Mouse (Mus musculus) forebrain, embryonic 10.5 days (tissue): ENCODE data around the gene Gm13697. TPM values are rescaled to one million over a fixed set of nuclear protein-coding genes. Genes with fewer than 3 reads are reported as not detected.
"Not testable (repeated sequence)": the region's sequence is repeated elsewhere in the genome, so short reads cannot be mapped to it uniquely, and the experiment has no call there.

Experiments
- DNase-seq: peaks from one replicate; pipeline ENCODE4 v3.0.0-alpha.2; 2017; ENCODE audit warnings: low spot score; ENCODE audit errors: extremely low spot score
- H3K27ac ChIP-seq: fragments of 300-500 bp; sonication (generic); 2 replicates; pipeline ENCODE4 v1.5.1; 2016; ENCODE audit warnings: mild to moderate bottlenecking
- H3K27me3 ChIP-seq: fragments of 300-500 bp; sonication (generic); 2 replicates; pipeline ENCODE4 v1.6.1; 2016; ENCODE audit warnings: mild to moderate bottlenecking; ENCODE audit not compliant: poor library complexity, severe bottlenecking
- H3K36me3 ChIP-seq: fragments of 300-500 bp; sonication (generic); replicated peaks from 2 replicates; pipeline ENCODE4 v1.6.1; 2016; ENCODE audit warnings: mild to moderate bottlenecking, moderate library complexity
- H3K4me1 ChIP-seq: fragments of 300-500 bp; sonication (generic); 2 replicates; pipeline ENCODE4 v1.6.1; 2016
- H3K4me3 ChIP-seq: fragments of 300-500 bp; sonication (generic); 2 replicates; pipeline ENCODE4 v1.5.1; 2016; ENCODE audit warnings: mild to moderate bottlenecking, moderate library complexity
- H3K9me3 ChIP-seq: fragments of 300-500 bp; sonication (generic); 2 replicates; pipeline ENCODE4 v1.6.1; 2016; ENCODE audit warnings: mild to moderate bottlenecking, moderate library complexity
- WGBS: fragments of 180-500 bp; shearing (Covaris S2); methylation state at CpG from one replicate; pipeline ENCODE4 v1.1.7; 2016; 5-methylcytosine and 5-hydroxymethylcytosine counted together
- polyA plus RNA-seq: library from polyadenylated mRNA; unstranded; fragments of >200 nt; fragmentation: Nextera tagmentation; extraction: Ambion mirVana; gene quantifications from 2 replicates; pipeline ENCODE4 v1.2.1, GENCODE M21; 2016

Gm13697 gene
- not detected in 2 replicates for polyA plus RNA-seq

DNA sequence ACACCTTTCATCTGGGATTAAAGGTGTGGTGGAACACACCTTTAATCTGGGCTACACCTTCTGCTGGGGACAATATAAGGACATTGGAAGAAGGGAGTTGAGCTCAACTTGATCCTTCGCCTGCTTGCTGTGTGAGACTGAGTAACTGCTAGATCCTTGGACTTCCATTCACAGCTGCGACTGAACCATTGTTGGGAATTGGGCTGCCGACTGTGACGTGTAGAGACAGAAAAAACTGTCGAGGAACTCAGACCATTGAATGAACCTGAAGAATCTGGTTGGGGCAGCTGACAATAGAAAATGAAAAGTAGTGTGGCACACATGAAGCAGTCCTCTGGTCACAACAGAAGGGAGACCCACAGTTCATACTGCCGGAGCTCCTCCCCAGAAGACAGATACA is at the start of gene Gm13697:
Gene Gm13697 (plus strand): TSS at position 301 of the 400 bp plus-strand sequence.
- H3K4me1 ChIP-seq, H3K27me3 ChIP-seq, DNase-seq, H3K9me3 ChIP-seq, H3K4me3 ChIP-seq, H3K36me3 ChIP-seq, H3K27ac ChIP-seq: not testable (repeated sequence)
- no CpG with 5 or more reads among the region's 6 CpGs for WGBS

DNA sequence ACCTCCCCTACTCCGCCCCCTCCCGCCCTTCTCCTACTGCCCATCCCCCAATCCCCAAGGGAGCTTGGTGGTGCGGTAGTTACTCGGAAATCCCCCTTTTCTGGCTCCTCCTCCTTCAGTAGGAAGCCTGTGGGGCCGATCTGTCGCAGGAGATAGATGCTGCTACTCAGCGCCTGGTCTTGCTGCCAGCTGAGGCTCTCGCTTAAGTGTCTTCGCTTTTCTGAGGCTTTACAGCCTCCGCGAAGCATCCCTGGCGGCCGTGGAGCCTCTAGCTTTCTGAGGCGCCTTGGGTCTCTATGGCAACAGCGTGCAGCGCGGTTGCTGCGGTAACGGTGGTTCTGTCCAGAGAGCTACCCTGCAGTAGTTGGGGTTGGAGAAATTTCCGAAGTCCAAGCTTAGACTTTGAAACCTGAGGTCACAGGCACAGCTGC is 43.6 kb upstream of the Gm13697 start, which contains the start of gene Zswim2:
Gene Zswim2 (minus strand): TSS at position 298 of the 431 bp plus-strand sequence.
- H3K4me1 ChIP-seq = peaks cover 10% of the 10 kb centered on the region
- no peaks in the 10 kb centered on the region for H3K36me3 ChIP-seq
- peak within 1 kb of the TSS; percentile 60; the same call in 1 of the 2 replicates for H3K27ac ChIP-seq
- no peaks in the 10 kb centered on the region for H3K27me3 ChIP-seq
- WGBS = 1% methylated on average over 20 of the region's 20 CpGs
- peak within 1 kb of the TSS; percentile 52 for H3K4me3 ChIP-seq
- no peaks in the 10 kb centered on the region for H3K9me3 ChIP-seq
- peak; percentile 72 for DNase-seq

DNA sequence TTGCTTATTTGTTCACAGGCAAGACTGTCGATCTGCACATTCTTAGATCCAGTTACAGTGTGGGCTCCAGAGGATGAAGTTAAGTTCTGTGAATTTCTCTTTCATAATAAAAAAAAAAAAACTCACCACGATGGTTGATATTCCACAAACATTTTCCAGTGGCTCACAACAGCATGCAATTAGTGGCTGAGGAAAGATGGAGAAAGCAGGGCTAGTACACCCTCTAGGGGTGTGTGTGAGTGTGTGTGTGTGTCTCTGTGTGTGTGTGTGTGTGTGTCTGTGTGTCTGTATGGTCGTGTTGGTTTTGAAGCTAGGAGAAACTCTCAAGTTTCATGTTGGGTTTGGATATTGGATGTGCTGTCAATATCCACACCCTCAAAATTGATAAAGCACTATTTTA is 43.2 kb upstream of the Gm13697 start:
- H3K27ac ChIP-seq = no peak overlapping the region
- no peak for DNase-seq
- WGBS = 56% methylated on average over 3 of the region's 3 CpGs
- H3K4me3 ChIP-seq = peak overlapping the region; percentile 52
- H3K27me3 ChIP-seq = no peaks in the 10 kb centered on the region
- H3K36me3 ChIP-seq = no peaks in the 10 kb centered on the region
- H3K4me1 ChIP-seq = peaks cover 10% of the 10 kb centered on the region
- no peaks in the 10 kb centered on the region for H3K9me3 ChIP-seq

DNA sequence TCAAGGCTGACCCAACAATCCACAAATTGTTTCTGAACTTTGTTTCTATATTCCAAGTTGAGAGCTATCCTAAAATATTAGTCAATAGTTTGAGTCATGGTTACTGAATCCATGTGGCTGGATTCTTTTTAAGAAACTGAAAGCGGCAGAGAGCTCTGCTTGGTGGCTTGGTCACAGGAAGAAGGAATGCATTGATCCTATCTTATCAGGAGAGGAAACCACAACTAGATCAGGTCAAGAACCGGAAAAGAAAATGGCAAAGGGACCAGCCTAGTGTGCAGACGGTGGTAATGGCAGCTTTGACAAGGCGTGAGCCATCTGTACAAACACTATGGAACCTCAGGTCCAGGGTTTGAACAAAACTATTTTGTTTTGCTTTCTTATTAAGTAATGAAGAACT is 42.8 kb upstream of the Gm13697 start:
- H3K9me3 ChIP-seq = no peaks in the 10 kb centered on the region
- WGBS = 80% methylated on average over 4 of the region's 4 CpGs
- no peak overlapping the region for H3K27ac ChIP-seq
- no peak for DNase-seq
- no peak overlapping the region for H3K4me3 ChIP-seq
- no peaks in the 10 kb centered on the region for H3K27me3 ChIP-seq
- no peaks in the 10 kb centered on the region for H3K36me3 ChIP-seq
- H3K4me1 ChIP-seq = peaks cover 10% of the 10 kb centered on the region

DNA sequence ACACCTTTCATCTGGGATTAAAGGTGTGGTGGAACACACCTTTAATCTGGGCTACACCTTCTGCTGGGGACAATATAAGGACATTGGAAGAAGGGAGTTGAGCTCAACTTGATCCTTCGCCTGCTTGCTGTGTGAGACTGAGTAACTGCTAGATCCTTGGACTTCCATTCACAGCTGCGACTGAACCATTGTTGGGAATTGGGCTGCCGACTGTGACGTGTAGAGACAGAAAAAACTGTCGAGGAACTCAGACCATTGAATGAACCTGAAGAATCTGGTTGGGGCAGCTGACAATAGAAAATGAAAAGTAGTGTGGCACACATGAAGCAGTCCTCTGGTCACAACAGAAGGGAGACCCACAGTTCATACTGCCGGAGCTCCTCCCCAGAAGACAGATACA is 29.1 kb upstream of the Gm13697 start, which contains the start of gene Gm13698:
Gene Gm13698 (plus strand): TSS at position 301 of the 400 bp plus-strand sequence.
- H3K27ac ChIP-seq, H3K27me3 ChIP-seq, H3K4me1 ChIP-seq, H3K36me3 ChIP-seq, H3K9me3 ChIP-seq, H3K4me3 ChIP-seq, DNase-seq: not testable (repeated sequence)
- no CpG with 5 or more reads among the region's 6 CpGs for WGBS

DNA sequence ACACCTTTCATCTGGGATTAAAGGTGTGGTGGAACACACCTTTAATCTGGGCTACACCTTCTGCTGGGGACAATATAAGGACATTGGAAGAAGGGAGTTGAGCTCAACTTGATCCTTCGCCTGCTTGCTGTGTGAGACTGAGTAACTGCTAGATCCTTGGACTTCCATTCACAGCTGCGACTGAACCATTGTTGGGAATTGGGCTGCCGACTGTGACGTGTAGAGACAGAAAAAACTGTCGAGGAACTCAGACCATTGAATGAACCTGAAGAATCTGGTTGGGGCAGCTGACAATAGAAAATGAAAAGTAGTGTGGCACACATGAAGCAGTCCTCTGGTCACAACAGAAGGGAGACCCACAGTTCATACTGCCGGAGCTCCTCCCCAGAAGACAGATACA is 23.3 kb upstream of the Gm13697 start, which contains the start of gene Gm13693:
Gene Gm13693 (plus strand): TSS at position 301 of the 400 bp plus-strand sequence.
- H3K27me3 ChIP-seq, H3K9me3 ChIP-seq, H3K27ac ChIP-seq, H3K36me3 ChIP-seq, H3K4me1 ChIP-seq, H3K4me3 ChIP-seq, DNase-seq: not testable (repeated sequence)
- no CpG with 5 or more reads among the region's 6 CpGs for whole genome bisulfite sequencing

DNA sequence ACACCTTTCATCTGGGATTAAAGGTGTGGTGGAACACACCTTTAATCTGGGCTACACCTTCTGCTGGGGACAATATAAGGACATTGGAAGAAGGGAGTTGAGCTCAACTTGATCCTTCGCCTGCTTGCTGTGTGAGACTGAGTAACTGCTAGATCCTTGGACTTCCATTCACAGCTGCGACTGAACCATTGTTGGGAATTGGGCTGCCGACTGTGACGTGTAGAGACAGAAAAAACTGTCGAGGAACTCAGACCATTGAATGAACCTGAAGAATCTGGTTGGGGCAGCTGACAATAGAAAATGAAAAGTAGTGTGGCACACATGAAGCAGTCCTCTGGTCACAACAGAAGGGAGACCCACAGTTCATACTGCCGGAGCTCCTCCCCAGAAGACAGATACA is 17.5 kb upstream of the Gm13697 start, which contains the start of gene Gm13695:
Gene Gm13695 (plus strand): TSS at position 301 of the 400 bp plus-strand sequence.
- not testable (repeated sequence) for DNase-seq, H3K4me1 ChIP-seq, H3K9me3 ChIP-seq, H3K4me3 ChIP-seq, H3K27ac ChIP-seq, H3K36me3 ChIP-seq, H3K27me3 ChIP-seq
- WGBS = no CpG with 5 or more reads among the region's 6 CpGs

DNA sequence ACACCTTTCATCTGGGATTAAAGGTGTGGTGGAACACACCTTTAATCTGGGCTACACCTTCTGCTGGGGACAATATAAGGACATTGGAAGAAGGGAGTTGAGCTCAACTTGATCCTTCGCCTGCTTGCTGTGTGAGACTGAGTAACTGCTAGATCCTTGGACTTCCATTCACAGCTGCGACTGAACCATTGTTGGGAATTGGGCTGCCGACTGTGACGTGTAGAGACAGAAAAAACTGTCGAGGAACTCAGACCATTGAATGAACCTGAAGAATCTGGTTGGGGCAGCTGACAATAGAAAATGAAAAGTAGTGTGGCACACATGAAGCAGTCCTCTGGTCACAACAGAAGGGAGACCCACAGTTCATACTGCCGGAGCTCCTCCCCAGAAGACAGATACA is 11.7 kb upstream of the Gm13697 start, which contains the start of gene Gm13696:
Gene Gm13696 (plus strand): TSS at position 301 of the 400 bp plus-strand sequence.
- H3K27ac ChIP-seq, H3K9me3 ChIP-seq, H3K36me3 ChIP-seq, DNase-seq, H3K27me3 ChIP-seq, H3K4me3 ChIP-seq, H3K4me1 ChIP-seq: not testable (repeated sequence)
- no CpG with 5 or more reads among the region's 6 CpGs for WGBS

DNA sequence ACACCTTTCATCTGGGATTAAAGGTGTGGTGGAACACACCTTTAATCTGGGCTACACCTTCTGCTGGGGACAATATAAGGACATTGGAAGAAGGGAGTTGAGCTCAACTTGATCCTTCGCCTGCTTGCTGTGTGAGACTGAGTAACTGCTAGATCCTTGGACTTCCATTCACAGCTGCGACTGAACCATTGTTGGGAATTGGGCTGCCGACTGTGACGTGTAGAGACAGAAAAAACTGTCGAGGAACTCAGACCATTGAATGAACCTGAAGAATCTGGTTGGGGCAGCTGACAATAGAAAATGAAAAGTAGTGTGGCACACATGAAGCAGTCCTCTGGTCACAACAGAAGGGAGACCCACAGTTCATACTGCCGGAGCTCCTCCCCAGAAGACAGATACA is 5.9 kb upstream of the Gm13697 start, which contains the start of gene Gm13694:
Gene Gm13694 (plus strand): TSS at position 301 of the 400 bp plus-strand sequence.
- H3K27me3 ChIP-seq, H3K9me3 ChIP-seq, H3K36me3 ChIP-seq, DNase-seq, H3K4me1 ChIP-seq, H3K27ac ChIP-seq, H3K4me3 ChIP-seq: not testable (repeated sequence)
- no CpG with 5 or more reads among the region's 6 CpGs for WGBS

DNA sequence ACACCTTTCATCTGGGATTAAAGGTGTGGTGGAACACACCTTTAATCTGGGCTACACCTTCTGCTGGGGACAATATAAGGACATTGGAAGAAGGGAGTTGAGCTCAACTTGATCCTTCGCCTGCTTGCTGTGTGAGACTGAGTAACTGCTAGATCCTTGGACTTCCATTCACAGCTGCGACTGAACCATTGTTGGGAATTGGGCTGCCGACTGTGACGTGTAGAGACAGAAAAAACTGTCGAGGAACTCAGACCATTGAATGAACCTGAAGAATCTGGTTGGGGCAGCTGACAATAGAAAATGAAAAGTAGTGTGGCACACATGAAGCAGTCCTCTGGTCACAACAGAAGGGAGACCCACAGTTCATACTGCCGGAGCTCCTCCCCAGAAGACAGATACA is 5.7 kb downstream of the Gm13697 start, which contains the start of gene Gm13691:
Gene Gm13691 (plus strand): TSS at position 301 of the 400 bp plus-strand sequence.
- not testable (repeated sequence) for H3K36me3 ChIP-seq
- WGBS = no CpG with 5 or more reads among the region's 6 CpGs

DNA sequence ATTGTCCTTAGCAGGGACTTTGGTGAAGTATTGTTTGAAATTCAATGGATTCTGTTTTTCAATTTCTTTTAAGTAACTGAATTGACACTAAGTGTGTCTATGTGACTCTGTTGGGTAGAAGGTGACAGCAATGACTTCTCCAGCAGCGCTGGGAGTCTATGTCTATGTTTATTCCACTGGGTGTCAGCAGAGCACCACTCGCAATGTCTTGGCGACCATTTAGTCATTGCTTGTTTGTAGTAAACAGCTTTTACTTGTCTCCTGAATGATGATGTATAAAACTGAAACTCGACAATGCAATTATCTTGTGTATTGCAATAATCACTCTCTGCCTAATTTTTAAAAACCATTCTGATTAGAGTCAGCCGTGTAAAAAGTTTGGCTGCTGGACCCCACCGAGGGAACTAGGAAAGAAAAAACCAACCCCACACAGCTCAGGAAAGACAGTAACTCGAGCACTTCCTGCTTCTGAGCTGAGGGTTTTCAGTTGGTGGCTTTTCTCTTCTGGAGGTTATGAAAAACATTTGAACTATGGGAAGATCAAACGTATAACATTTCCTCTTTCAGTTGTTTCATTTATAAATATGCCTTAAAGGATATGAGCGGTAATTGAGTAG is 9.2 kb downstream of the Gm13697 start:
- H3K27me3 ChIP-seq, DNase-seq, H3K4me1 ChIP-seq, H3K9me3 ChIP-seq, H3K27ac ChIP-seq, H3K4me3 ChIP-seq, H3K36me3 ChIP-seq: not testable (repeated sequence)
- WGBS = 65% methylated on average over 8 of the region's 9 CpGs

More for the DNA sequence above, 5.7 kb downstream of the Gm13697 start, which contains the start of gene Gm13691:
- H3K4me3 ChIP-seq, H3K27ac ChIP-seq, H3K4me1 ChIP-seq, H3K27me3 ChIP-seq, H3K9me3 ChIP-seq, DNase-seq: not testable (repeated sequence)

DNA sequence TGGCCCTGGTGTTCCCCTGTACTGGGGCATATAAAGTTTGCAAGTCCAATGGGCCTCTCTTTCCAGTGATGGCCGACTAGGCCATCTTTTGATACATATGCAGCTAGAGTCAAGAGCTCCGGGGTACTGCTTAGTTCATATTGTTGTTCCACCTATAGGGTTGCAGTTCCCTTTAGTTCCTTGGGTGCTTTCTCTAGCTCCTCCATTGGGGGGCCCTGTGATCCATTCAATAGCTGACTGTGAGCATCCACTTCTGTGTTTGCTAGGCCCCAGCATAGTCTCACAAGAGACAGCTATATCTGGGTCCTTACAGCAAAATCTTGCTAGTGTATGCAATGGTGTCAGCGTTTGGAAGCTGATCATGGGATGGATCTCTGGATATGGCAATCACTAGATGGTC is 10.0 kb downstream of the Gm13697 start:
- not testable (repeated sequence) for DNase-seq, H3K27me3 ChIP-seq, H3K4me3 ChIP-seq, H3K36me3 ChIP-seq, H3K4me1 ChIP-seq, H3K27ac ChIP-seq, H3K9me3 ChIP-seq
- WGBS = 85% methylated on average over 2 of the region's 3 CpGs

DNA sequence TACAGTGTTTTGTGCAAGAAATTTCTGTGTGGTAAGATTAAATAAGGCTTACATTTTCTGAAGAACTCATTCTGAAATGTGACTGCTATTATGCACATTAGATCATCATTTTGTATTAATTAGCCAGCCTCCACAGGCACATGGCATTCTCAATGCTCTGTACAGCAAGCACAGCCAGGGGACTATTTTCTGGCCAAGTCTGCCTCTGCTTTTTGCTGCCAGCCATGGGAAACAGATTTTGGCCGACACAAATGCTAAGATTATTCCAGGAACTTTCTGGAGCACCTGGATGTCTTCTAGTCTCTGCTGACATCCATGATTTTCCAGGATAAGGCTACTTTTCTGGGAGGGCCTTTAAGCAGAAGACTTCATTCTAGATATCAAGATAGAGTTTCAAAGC is 24.4 kb downstream of the Gm13697 start:
- 73% methylated on average over 1 of the region's 1 CpGs for WGBS
- Histone ChIP-seq H3K27me3 (no peaks in the 10 kb centered on the region), H3K9me3 (no peaks in the 10 kb centered on the region), H3K4me3 (no peak overlapping the region), H3K4me1 (no peaks in the 10 kb centered on the region), H3K36me3 (no peaks in the 10 kb centered on the region), H3K27ac (no peak overlapping the region)
- no peak for DNase-seq
